Mouse (Mus musculus) lung, adult 10 weeks (tissue): ENCODE measurements around the gene Gucy2c. TPM values are rescaled to one million over a fixed set of nuclear protein-coding genes. Genes with fewer than 3 reads are reported as not detected.

Source experiments
- polyA plus RNA-seq: library from polyadenylated mRNA; stranded (reverse); fragments of 350-450 nt; fragmentation: Illumina TruSeq; extraction: RNeasy Lipid Tissue Mini Kit (QIAGEN cat#74804); gene quantifications from one replicate; pipeline ENCODE4 v1.2.3, GENCODE M21; 2014; ENCODE audit warnings: low read depth, low replicate concordance; ENCODE audit not compliant: insufficient read depth

Gene Gucy2c
- 0.06 TPM for polyA plus RNA-seq

GRCm38 (mm10) chr6:136781377-136781986, at the start of gene Gucy2c:
Gene Gucy2c (minus strand): TSS chr6:136781765.

GRCm38 (mm10) chr6:136827881-136828561, 46.5 kb upstream of the Gucy2c start, which contains the start of gene Wbp11:
Gene Wbp11 (minus strand): TSS chr6:136828233.

GRCm38 (mm10) chr6:136827516-136827880, 45.9 kb upstream of the Gucy2c start, which contains the start of gene BC049715:
Gene BC049715 (plus strand): TSS chr6:136827626.

GRCm38 (mm10) chr6:136808014-136808417, 26.5 kb upstream of the Gucy2c start, which contains the start of gene H2afj:
Gene H2afj (plus strand): TSS chr6:136808244.

GRCm38 (mm10) chr6:136803739-136804633, 22.4 kb upstream of the Gucy2c start, which contains the start of gene Hist4h4:
Gene Hist4h4 (minus strand): TSS chr6:136804415.

GRCm38 (mm10) chr6:136661706-136662016, 119.9 kb downstream of the Gucy2c start, which contains the start of gene Plbd1:
Gene Plbd1 (minus strand): TSS chr6:136661928.

Other genes with a start within 250 kb of the Gucy2c start
- 30.7 TPM for gene Plbd1, start 119.8 kb downstream of the Gucy2c start, polyA plus RNA-seq
- not detected for gene Hist4h4, start 22.6 kb upstream of the Gucy2c start, polyA plus RNA-seq
- gene H2afj, start 26.5 kb upstream of the Gucy2c start, polyA plus RNA-seq = 83.2 TPM
- 0.93 TPM for gene BC049715, start 45.9 kb upstream of the Gucy2c start, polyA plus RNA-seq
- gene Wbp11, start 46.5 kb upstream of the Gucy2c start, polyA plus RNA-seq = 21.4 TPM
- gene Smco3, start 53.7 kb upstream of the Gucy2c start, polyA plus RNA-seq = 0.27 TPM
- 13.4 TPM for gene Art4, start 76.0 kb upstream of the Gucy2c start, polyA plus RNA-seq
- 4,570 TPM for gene Mgp, start 94.1 kb upstream of the Gucy2c start, polyA plus RNA-seq
- gene Erp27, start 140.4 kb upstream of the Gucy2c start, polyA plus RNA-seq = 0.62 TPM
- gene Pde6h, start 142.1 kb upstream of the Gucy2c start, polyA plus RNA-seq = 0.66 TPM
- gene Arhgdib, start 160.1 kb upstream of the Gucy2c start, polyA plus RNA-seq = 187 TPM